Mouse (Mus musculus) heart, embryonic 11.5 days (tissue): ENCODE measurements at regions not wholly inside any gene's neighbourhood (a gene's known extent, or its start where the extent isn't known, plus 50 kb on each side); places are given as distances from the start of the nearest gene placed in this dataset.

Experiments
- ATAC-seq: fragments of 200-750 bp; cut with Nextera tagmentation; replicated peaks from 2 replicates; pipeline ENCODE4 v1.8.0; 2017; ENCODE audit warnings: moderate library complexity; ENCODE audit not compliant: insufficient number of reproducible peaks, low FRiP score, low TSS enrichment
- H3K27ac ChIP-seq: fragments of 300-500 bp; sonication (generic); 2 replicates; pipeline ENCODE4 v1.5.1; 2014; ENCODE audit warnings: mild to moderate bottlenecking, low read depth, low read length
- H3K27me3 ChIP-seq: fragments of 300-500 bp; sonication (generic); 2 replicates; pipeline ENCODE4 v1.6.1; 2014; ENCODE audit warnings: mild to moderate bottlenecking, low read length, mixed read lengths; ENCODE audit not compliant: control insufficient read depth, insufficient read depth
- H3K36me3 ChIP-seq: fragments of 300-500 bp; sonication (generic); 2 replicates; pipeline ENCODE4 v1.6.1; 2014; ENCODE audit warnings: mild to moderate bottlenecking, low read length, moderate library complexity, mixed read lengths; ENCODE audit not compliant: control insufficient read depth, insufficient read depth
- H3K4me1 ChIP-seq: fragments of 300-500 bp; sonication (generic); 2 replicates; pipeline ENCODE4 v1.6.1; 2014; ENCODE audit warnings: low read length; ENCODE audit not compliant: control insufficient read depth, insufficient read depth
- H3K4me2 ChIP-seq: fragments of 300-500 bp; sonication (generic); 2 replicates; pipeline ENCODE4 v1.6.1; 2014; ENCODE audit warnings: mild to moderate bottlenecking, moderate library complexity
- H3K4me3 ChIP-seq: fragments of 300-500 bp; sonication (generic); 2 replicates; pipeline ENCODE4 v1.5.1; 2014; ENCODE audit warnings: low read depth, low read length
- H3K9ac ChIP-seq: fragments of 300-500 bp; sonication (generic); 2 replicates; pipeline ENCODE4 v1.6.1; 2014; ENCODE audit warnings: mild to moderate bottlenecking, low read depth, low read length, moderate library complexity
- H3K9me3 ChIP-seq: fragments of 300-500 bp; sonication (generic); replicated peaks from 2 replicates; pipeline ENCODE4 v1.6.1; 2016; ENCODE audit warnings: low read length; ENCODE audit not compliant: control insufficient read depth
- WGBS: fragments of 180-500 bp; shearing (Covaris S2); extraction: QIAGEN DNeasy Blood & Tissue Kit; methylation state at CpG from one replicate; pipeline ENCODE4 v1.1.7; 2014; ENCODE audit not compliant: insufficient replicate concordance; 5-methylcytosine and 5-hydroxymethylcytosine counted together

- Histone ChIP-seq H3K27me3 (no peaks in the 10 kb centered on the region), H3K9ac (no peak overlapping the region), H3K4me2 (no peak overlapping the region), H3K27ac (no peak overlapping the region), H3K4me1 (no peaks in the 10 kb centered on the region), H3K4me3 (no peak overlapping the region), H3K36me3 (no peaks in the 10 kb centered on the region), H3K9me3 (peaks cover 6% of the 10 kb centered on the region; the same call in 1 of the 2 replicates)
- no peak for ATAC-seq
- 83% methylated on average over 3 of the region's 3 CpGs for WGBS
Measured at GRCm38 (mm10) chr15:42231692-42232091, 2097.5 kb downstream of the 9330182O14Rik start.

DNA sequence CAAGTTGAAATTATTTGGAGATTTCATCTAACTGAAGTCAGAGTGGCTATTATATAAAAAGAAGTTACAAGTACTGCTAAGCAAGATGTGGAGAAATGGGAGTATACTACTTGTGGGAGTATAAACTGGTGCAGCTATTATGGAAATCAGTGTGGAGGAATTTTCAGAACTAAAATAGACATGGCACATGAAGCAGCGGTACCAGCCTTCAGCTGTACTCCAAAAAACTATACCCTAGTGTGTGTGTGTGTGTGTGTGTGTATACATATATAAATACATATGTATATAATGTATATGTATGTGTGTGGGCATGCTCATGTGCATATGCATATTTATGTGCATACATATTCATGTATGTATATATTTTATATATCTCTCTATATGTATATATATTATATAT lies 2112.6 kb downstream of the 9330182O14Rik start:
- WGBS = 93% methylated on average over 1 of the region's 1 CpGs
- H3K4me1 ChIP-seq = no peaks in the 10 kb centered on the region

DNA sequence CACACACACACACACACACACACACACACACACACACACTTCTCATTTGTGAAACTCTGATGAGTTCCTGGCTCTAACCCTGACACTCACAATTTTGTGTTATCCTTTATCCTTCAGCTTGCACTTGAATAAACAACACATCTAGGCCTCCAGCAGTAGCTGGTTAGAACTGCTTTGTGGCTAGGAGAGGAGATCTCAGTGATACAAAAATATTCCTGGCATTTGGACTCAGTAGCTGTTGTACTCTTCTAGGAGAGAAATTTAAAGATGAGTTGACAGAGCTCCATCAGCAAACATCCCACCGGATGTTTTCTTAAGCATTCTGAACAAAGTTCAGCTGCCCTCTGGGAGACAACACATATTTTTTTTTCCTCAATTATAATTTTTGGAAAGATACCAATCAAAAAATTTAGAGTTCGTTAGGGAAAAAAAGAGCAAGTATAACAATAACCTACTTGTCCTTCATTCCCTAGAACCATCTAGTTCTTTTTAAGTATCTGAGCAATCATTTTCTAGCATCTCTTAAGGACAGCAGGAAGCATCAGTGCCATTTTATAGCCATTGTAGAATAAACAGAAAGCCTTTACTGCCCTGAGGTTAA lies 2118.7 kb downstream of the 9330182O14Rik start:
- H3K27me3 ChIP-seq = no peaks in the 10 kb centered on the region
- H3K4me2 ChIP-seq = no peak overlapping the region
- 0 out of 2 replicates have a peak, but pooled peaks cover 3% of the 10 kb centered on the region for H3K4me1 ChIP-seq
- H3K27ac ChIP-seq = no peak overlapping the region
- WGBS = 69% methylated on average over 2 of the region's 2 CpGs
- H3K9me3 ChIP-seq = no peaks in the 10 kb centered on the region
- no peaks in the 10 kb centered on the region for H3K36me3 ChIP-seq
- H3K9ac ChIP-seq = no peak overlapping the region
- no peak overlapping the region for H3K4me3 ChIP-seq
- ATAC-seq = no peak

More for the DNA sequence above, 2112.6 kb downstream of the 9330182O14Rik start:
- H3K4me3 ChIP-seq = no peak overlapping the region
- no peak overlapping the region for H3K4me2 ChIP-seq
- no peaks in the 10 kb centered on the region for H3K9me3 ChIP-seq
- no peak for ATAC-seq
- no peaks in the 10 kb centered on the region for H3K27me3 ChIP-seq
- no peak overlapping the region for H3K27ac ChIP-seq
- H3K9ac ChIP-seq = no peak overlapping the region
- H3K36me3 ChIP-seq = no peaks in the 10 kb centered on the region

GRCm38 (mm10) chr15:42256343-42256742 lies 2122.2 kb downstream of the 9330182O14Rik start:
- Histone ChIP-seq H3K27ac (no peak overlapping the region), H3K27me3 (no peaks in the 10 kb centered on the region), H3K9me3 (no peaks in the 10 kb centered on the region), H3K9ac (no peak overlapping the region), H3K36me3 (no peaks in the 10 kb centered on the region), H3K4me1 (0 out of 2 replicates have a peak, but pooled peaks cover 3% of the 10 kb centered on the region), H3K4me3 (no peak overlapping the region), H3K4me2 (no peak overlapping the region)
- WGBS = 91% methylated on average over 2 of the region's 2 CpGs
- ATAC-seq = no peak

DNA sequence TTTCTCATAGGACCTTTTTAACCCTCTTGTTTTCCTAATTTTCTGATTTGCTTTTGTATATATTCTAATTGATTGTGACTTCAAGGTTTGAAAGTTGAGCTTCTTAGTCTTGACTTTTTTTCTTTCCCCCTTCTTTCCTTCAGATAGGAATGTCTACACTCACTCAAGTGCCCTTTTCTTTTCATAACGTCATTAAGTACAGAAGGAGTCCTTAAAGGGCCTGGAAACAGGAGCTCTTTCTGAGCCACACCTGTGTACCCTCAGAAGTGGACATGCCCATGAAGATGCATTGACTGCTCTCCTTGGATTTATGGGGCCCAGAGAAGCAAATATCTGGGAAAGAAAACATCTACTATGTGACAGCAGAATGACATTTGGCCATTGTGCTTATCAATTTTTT lies 2141.0 kb downstream of the 9330182O14Rik start:
- H3K9me3 ChIP-seq = no peaks in the 10 kb centered on the region
- H3K4me3 ChIP-seq = no peak overlapping the region
- no peaks in the 10 kb centered on the region for H3K36me3 ChIP-seq
- H3K4me1 ChIP-seq = no peaks in the 10 kb centered on the region
- ATAC-seq = no peak
- no peak overlapping the region for H3K4me2 ChIP-seq
- H3K27ac ChIP-seq = no peak overlapping the region
- H3K27me3 ChIP-seq = no peaks in the 10 kb centered on the region
- WGBS = 45% methylated on average over 1 of the region's 1 CpGs
- H3K9ac ChIP-seq = no peak overlapping the region

- WGBS = 46% methylated on average over 2 of the region's 2 CpGs
- H3K27me3 ChIP-seq = no peaks in the 10 kb centered on the region
- ATAC-seq = no peak
- no peaks in the 10 kb centered on the region for H3K4me1 ChIP-seq
- no peaks in the 10 kb centered on the region for H3K9me3 ChIP-seq
- no peak overlapping the region for H3K27ac ChIP-seq
- no peak overlapping the region for H3K4me2 ChIP-seq
- H3K36me3 ChIP-seq = no peaks in the 10 kb centered on the region
- H3K9ac ChIP-seq = no peak overlapping the region
- no peak overlapping the region for H3K4me3 ChIP-seq
Measured at GRCm38 (mm10) chr15:42277247-42277646, 2143.1 kb downstream of the 9330182O14Rik start.

DNA sequence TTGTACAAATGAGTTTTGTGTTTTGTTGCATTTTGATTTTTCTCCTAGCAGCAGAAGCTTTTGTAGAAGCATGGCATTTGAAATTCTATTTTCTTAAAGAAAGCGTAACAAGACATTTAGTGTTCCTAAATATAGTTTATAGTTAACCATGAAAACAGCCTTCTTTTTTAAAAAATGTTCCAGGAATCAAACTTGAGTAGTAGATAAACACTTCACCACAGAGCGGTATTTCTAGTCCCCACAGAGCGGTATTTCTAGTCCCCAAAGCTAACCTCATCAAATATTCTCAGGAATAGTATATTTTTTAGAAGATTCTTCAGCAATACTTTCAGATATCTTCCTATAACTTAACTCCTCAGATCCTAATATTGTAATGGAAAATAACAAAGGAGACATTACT lies 2146.6 kb downstream of the 9330182O14Rik start:
- no peak overlapping the region for H3K27ac ChIP-seq
- H3K9ac ChIP-seq = no peak overlapping the region
- no peak overlapping the region for H3K4me3 ChIP-seq
- no peaks in the 10 kb centered on the region for H3K36me3 ChIP-seq
- no peak overlapping the region for H3K4me2 ChIP-seq
- WGBS = 91% methylated on average over 3 of the region's 3 CpGs
- H3K4me1 ChIP-seq = no peaks in the 10 kb centered on the region
- no peaks in the 10 kb centered on the region for H3K9me3 ChIP-seq
- H3K27me3 ChIP-seq = no peaks in the 10 kb centered on the region
- no peak for ATAC-seq

- Histone ChIP-seq H3K4me3 (no peak overlapping the region), H3K9ac (no peak overlapping the region), H3K36me3 (no peaks in the 10 kb centered on the region), H3K27ac (no peak overlapping the region), H3K9me3 (no peaks in the 10 kb centered on the region), H3K4me2 (no peak overlapping the region), H3K4me1 (no peaks in the 10 kb centered on the region), H3K27me3 (no peaks in the 10 kb centered on the region)
- WGBS = 15% methylated on average over 4 of the region's 4 CpGs
- no peak for ATAC-seq
Measured at GRCm38 (mm10) chr15:42296406-42296805, 2162.2 kb downstream of the 9330182O14Rik start.

DNA sequence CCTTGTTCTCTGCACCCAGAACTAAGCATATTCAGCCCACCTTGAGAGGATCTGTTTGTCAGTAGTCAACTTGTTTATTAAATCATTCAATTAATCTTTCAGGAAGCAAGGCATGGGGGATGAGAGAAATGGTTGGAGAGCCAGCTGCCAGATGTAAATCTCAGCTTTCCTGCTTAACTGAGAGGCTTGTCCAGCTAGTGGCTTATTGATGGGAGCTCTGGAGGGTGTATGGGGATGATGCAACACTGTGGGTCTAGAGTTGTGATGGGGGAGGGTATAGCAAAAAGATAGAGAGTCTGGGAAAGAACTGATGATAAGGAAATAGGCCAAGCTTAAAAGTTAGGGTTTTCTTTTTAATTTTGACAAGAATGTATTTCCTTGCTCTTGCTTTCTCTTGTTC lies 2163.3 kb downstream of the 9330182O14Rik start:
- Histone ChIP-seq H3K4me1 (no peaks in the 10 kb centered on the region), H3K9ac (no peak overlapping the region), H3K4me3 (no peak overlapping the region), H3K27me3 (no peaks in the 10 kb centered on the region), H3K36me3 (no peaks in the 10 kb centered on the region), H3K27ac (no peak overlapping the region), H3K4me2 (no peak overlapping the region), H3K9me3 (no peaks in the 10 kb centered on the region)
- ATAC-seq = no peak
